Mouse (Mus musculus) left cerebral cortex, adult 18-20 months (tissue): ENCODE results near the gene Fbxo4. TPM values are rescaled to one million over a fixed set of nuclear protein-coding genes. Genes with fewer than 3 reads are reported as not detected.

Experiments
- DNase-seq, 2 experiments: peaks; one replicate each; pipeline ENCODE4 v3.0.0; 2021 to 2022; ENCODE audit warnings: low spot score in 2 of 2, mixed read lengths in 1 of 2
- long read RNA-seq, 2 experiments: library from polyadenylated mRNA; stranded (forward); transcript quantifications; one replicate each; pipeline ENCODE4 v2.0.0; 2021
- total RNA-seq, 2 experiments: library from RNA; stranded (reverse); gene quantifications; 2 replicates each; pipeline ENCODE4 v1.2.3; 2021

The Fbxo4 gene
- 1 to 10 TPM; 8.5 to 8.9 TPM for total RNA-seq
- long read RNA-seq, experiment 1, transcript Fbxo4-201 (7 exons, 1,565 nt): major isoform, 9 of 12 reads
- long read RNA-seq, experiment 1, partial matches to known transcripts: 1 of 12 reads
- long read RNA-seq, experiment 1, other reads (novel, unspliced or antisense): 2 of 12 reads
- long read RNA-seq, experiment 2, transcript Fbxo4-201 (7 exons, 1,565 nt): major isoform, 9 of 15 reads
- long read RNA-seq, experiment 2, partial matches to known transcripts: 1 of 15 reads
- long read RNA-seq, experiment 2, other reads (novel, unspliced or antisense): 5 of 15 reads

- DNase-seq: peak; percentile 74 to 80
These were observed at the start of gene Fbxo4 for GRCm38 (mm10) chr15:3979061-3979848. Fbxo4 (minus strand) TSS chr15:3979573.

- no peak for DNase-seq
These were observed 49.6 kb upstream of the Fbxo4 start for GRCm38 (mm10) chr15:4028960-4029359.

DNA sequence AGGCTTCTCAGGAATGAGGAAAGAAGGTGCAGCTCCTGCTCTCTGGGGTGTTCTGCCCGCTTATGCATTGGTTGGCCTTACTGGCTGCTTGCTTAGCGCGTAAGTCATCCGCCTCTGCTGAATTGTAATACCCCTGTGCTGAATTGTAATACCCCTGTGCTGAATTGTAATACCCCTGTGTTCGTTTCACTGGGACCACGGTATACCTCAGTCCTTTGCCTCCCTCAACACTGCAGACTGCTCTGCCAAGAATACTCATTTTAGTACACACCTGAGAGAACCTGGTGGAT lies 49.0 kb upstream of the Fbxo4 start:
- DNase-seq: no peak

DNA sequence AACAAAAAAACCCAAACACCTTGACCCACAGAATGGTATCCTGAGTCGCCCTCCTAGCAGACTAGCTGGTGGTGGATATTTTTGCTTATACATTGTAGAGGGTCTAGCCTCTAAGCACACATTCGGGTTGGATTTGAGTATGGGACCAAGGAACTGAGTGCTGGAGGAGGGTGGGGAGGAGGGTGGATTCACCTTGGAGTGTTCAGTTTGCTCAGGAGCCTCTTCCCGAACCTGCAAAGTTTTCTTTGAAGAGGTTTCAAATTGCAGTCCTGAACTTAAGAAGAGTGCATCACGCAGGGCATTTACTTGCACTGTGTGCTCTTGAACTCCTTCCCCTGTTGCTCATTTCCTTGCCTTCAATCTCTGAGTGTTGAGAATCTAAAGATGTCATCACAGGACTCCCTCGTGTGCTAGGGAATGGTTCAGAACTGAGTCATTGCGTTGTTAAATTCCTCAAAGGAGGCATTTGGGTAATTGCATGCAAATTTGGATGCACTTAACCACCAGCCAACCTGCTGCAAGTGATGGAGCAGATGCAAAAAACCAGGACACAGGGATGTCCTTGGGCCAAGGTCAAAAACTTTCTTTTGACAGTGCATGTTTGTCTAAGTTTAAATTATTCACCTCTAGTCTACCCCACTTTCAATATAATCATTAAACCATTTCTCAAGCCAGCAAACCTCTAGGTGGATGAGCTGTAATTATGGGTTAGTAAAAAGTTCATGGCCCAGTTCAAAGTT lies 48.5 kb upstream of the Fbxo4 start:
- no peak for DNase-seq

DNA sequence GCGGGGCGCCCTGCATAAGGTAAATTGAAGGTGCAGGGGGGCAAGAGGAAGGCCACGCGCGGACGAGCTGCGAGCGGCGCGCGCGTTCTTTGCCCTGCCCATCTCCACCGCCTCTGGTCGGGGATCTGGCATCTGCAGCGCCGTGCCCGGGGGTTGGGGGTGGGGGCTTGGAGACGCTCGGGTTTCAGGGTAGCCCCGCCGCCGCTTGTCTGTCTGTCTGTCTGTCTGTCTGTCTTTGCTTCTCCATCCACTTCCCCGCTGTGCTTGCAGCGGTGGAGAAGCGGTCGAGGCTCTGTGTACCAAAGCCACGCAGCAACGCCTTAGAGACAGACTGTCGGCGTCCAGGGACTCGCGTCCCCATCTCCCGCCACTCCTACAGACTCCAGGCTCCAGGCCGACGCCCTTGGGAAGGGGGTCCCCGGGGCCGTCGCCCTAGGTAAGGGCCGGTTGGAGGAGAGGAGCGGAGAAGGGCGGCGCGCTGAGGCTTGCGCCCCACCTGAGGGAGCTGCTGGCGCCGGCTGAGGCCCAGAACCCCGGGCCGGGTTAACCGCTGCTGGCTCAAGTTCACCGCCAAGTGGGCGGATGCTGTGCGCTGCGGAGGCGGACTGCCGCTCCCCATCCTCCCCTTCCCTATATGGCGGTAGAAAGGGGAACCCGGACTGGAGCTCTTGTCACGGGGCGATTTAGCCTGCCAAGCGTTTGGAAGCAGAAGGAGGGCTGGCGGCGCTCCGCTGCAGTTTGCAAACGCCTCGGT lies 47.6 kb upstream of the Fbxo4 start:
- DNase-seq: peak; percentile 73 to 88

- DNase-seq: peak; percentile 91 to 95
These were observed 46.9 kb upstream of the Fbxo4 start, which contains the start of gene Oxct1 for GRCm38 (mm10) chr15:4026231-4026773. Oxct1 (plus strand) TSS chr15:4026383.

- no peak for DNase-seq
These were observed 46.1 kb upstream of the Fbxo4 start for GRCm38 (mm10) chr15:4025508-4025904.

- DNase-seq: no peak
These were observed 45.5 kb upstream of the Fbxo4 start for GRCm38 (mm10) chr15:4024726-4025507.

- no peak for DNase-seq
These were observed 44.4 kb upstream of the Fbxo4 start for GRCm38 (mm10) chr15:4023747-4024146.

DNA sequence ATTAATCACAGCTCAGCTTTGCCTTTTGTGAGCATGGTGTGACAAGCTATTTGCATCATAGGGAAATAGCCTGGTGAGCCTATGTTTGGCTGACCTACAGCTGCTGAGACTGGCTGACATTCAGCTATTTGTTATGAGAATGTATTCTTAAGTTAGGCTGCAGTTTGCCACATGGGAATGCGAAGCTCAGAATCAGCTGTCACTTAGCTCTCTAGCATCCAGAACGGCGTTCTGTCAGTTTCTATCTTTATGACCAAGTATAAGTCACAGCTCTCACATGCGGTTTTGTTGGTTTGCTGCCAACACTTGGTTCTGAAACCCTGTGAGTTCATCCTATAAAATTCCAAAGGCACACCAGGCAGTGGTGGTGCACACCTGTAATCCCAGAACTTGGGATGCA lies 41.3 kb upstream of the Fbxo4 start:
- DNase-seq: no peak

- DNase-seq: no peak
These were observed 34.5 kb upstream of the Fbxo4 start for GRCm38 (mm10) chr15:4013873-4014272.

DNA sequence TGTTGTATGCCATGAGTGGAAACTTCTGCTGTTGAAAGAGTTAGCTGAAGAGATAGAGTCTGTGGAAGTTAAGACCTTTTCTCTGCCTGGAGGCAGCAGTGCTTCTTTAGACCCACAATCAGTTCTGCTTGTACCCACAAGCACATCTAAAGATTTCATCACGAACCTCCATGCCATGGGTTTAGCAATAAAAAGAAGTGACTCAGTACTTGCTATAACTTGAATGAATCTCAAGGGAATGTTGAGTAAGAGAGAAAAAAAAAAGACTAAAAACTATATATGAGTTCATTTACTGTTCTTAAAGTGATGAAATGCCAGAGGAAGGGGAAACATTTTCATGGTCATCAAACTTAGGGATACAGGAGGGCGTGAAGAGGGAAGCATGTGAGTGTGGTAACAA lies 21.2 kb upstream of the Fbxo4 start:
- no peak for DNase-seq

DNA sequence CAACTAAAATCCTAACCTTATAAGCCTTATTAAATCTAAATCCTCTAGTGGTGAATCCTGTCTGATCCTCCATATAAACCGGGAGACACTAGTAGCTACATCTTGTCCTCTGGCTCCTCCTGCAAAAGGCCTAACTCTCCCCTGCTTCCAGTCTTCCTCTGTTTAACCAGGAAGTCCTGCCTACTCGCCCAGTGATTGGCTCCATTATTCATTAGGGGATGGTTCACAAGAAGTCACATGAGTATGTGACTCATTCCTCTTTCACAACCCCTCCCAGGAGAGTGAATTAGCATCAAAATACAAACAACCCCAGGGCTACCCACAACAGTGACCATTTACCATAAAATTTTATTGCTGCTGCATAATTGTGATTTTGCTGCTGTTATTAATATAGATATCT lies 19.8 kb upstream of the Fbxo4 start:
- no peak for DNase-seq

DNA sequence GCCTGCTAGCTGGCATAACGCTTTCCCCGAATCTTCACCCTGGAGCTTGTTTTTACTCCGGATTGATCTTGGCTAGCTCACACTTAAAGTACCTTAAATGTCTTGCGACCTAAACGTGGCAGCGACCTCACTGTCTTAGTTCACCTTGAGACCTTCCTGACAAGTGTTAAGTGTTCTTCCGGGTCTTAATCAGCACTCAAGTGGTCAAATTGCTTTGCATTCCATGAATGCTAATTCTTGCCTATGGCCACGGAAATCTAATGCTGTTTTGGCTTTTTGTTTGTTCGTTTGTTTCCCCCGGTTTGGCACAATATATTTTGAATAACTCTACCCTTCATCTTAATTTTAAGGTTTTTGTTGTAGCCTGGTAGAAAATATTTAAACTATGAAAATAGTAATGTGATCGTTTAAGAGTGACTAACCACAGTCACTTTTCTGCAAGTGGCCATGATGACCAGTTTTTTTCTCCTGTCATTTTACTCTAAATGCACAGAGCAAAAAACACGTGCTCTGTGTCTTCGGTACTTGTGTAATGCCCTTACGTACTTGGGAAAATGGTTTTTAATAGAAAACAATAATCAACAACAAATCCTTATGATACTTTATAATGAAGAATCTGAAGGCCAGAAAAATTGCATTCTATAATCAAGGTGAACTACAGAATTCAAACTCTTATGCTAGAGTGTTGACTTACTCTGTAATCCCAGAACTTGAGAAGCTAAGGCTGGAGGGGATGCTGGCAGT lies 17.1 kb upstream of the Fbxo4 start:
- DNase-seq: peak in 1 of 2 experiments; percentile 5

DNA sequence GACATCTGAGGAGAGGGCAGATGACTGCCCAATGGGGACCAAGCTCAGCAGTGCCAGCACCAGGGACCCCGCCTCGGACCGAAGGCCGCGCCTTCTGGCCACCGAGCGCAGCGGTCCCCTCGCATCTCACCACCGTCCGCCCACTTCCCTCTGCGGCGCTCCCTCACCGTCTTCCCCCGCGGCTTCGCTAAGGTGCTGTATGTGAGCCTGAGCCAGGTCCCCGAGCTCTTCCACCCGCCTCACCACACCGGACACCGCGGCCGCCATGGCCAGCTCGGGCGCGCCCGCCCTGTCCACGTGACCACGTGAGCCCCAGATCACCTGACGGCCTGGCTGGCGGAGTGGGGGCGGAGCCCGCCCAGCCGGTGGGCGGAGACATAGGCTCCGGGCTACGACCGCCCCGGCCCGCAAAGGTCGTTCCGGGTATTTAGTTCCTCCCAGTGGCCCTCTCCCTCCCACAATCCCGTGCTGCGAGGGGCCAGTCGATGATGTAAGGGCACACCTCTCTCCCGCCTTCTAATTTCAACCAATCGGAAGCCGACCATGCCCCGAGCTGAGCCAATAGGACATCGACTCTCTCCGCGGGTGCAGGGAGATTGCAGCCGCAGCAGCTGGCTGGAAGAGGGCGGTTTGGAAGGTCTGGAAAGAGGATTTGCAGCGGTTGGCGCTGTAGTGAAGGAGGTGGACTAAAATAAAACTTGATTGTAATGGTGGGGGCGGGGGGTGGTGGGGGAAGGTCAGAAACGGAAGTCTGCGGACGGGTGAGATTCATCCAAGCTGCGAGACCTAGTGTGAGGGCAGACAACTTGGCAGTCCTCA lies 16.3 kb upstream of the Fbxo4 start, which contains the start of gene AW549877:
TSS of gene AW549877 (minus strand) at position 297 of the 819 bp plus-strand sequence.
- DNase-seq: peak; percentile 93 to 95

- no peak for DNase-seq
These were observed 15.6 kb upstream of the Fbxo4 start for GRCm38 (mm10) chr15:3994852-3995447.

DNA sequence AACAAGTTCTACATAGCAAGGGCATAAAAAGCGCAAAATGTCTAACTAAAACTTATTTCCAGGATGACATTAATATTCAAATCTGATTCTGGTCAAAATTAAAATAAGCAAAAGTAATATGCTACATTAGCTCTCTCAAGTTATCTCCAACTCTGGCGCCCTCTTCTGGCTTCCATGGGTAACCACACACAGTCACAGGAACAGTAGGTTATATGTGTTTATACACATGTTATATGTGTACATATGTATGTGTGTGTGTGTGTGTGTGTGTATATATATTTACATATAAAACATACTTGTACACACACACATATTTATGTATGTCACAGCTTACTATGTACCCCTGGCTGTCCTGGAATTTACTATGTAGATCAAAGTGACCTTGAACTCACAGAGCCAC lies 8.6 kb upstream of the Fbxo4 start:
- DNase-seq: peak in 1 of 2 experiments; percentile 20

DNA sequence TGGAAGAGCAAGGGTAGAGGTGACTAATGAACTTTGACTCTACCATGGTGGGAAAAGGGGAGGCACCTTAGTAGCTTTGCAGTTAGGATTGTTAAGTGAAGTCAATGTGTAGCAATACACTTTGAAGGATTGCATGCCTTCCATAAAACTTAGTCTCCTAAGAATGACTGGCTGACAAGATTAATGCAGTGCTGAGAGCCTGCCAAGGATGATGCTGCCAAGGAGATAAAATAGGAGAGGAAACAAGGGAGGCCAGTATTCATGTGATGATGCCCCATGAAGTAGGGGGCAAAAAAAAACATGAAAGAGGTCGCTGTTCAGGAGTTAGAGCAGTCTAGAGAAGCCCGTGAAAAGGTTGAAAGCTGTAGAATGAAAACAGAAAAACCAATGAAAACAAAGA lies 5.5 kb upstream of the Fbxo4 start:
- DNase-seq: no peak
